Mouse (Mus musculus): ENCODE results near the gene Lyz1. TPM values are rescaled to one million over a fixed set of nuclear protein-coding genes. Genes with fewer than 3 reads are reported as not detected.

Gene Lyz1
- not detected in 2 replicates for polyA plus RNA-seq (2012; ENCODE audit: low replicate concordance)

DNA sequence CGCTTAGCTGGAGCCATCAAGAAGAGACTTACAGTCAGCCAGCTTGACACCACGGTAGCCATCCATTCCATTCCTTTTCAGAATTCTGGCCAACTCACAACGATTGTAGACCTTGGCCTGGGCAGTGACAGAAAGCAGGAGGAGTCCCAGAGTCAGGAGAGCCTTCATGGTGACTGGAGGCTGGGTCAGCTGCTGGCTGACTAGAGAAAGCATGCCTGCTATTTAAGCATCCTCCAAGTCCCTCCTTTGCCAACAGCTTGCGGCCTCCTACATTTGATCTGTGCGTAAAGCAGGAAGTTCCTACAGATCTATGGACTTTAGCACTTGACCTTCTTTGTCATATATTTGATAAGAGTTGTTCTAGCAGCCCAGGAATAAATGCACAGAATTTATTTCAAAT, at the start of gene Lyz1:
Lyz1 (minus strand) TSS at position 198 of the 400 bp plus-strand sequence.

DNA sequence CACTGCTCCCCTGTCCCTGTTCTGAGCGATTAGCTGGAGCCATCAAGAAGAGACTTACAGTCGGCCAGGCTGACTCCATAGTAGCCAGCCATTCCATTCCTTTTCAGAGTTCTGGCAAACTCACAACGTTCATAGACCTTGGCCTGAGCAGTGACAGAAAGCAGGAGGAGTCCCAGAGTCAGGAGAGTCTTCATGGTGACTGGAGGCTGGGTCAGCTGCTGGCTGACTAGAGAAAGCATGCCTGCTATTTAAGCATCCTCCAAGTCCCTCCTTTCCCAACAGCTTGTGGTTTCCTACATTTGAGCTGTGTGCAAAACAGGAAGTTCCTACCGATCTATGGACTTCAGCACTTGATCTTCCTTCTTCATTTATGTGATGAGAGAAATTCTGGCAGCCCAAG, 10.6 kb downstream of the Lyz1 start, which contains the start of gene Lyz2:
Lyz2 (minus strand) TSS at position 273 of the 400 bp plus-strand sequence.

DNA sequence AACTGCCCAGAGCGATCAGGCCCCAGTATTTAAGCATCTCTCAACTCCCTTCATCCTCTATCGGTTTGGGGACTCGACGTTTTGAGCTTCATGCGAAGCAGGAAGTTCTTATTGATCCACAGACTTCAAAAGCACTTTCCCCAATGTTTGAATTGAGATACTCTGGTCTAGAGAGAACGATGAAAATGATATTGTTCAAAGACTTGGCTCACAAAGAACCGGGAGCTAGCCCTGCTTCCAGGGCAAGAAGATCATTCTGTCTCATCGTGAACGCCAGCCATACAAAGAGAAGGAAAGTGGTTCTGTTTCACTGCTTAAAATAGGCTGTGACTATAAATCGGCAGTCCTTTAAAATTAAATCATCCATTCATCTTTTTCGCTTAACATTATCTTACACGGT, 54.1 kb downstream of the Lyz1 start, which contains the start of gene 9530003J23Rik:
9530003J23Rik (minus strand) TSS at position 101 of the 400 bp plus-strand sequence.

Other genes starting within 250 kb of the Lyz1 start
- gene Lrrc10, start 247.5 kb downstream of the Lyz1 start, polyA plus RNA-seq (2012; ENCODE audit: low replicate concordance), result not detected in 2 replicates
- 10.5 and 20.7 TPM in 2 replicates for gene Cct2, start 229.1 kb downstream of the Lyz1 start, polyA plus RNA-seq (2012; ENCODE audit: low replicate concordance)
- gene Frs2, start 144.3 kb downstream of the Lyz1 start, polyA plus RNA-seq (2012; ENCODE audit: low replicate concordance), result 8.1 and 9.3 TPM in 2 replicates
- 115 and 145 TPM in 2 replicates for gene Yeats4, start 68.4 kb downstream of the Lyz1 start, polyA plus RNA-seq (2012; ENCODE audit: low replicate concordance)
- gene 9530003J23Rik, start 54.2 kb downstream of the Lyz1 start, polyA plus RNA-seq (2012; ENCODE audit: low replicate concordance), result not detected in 2 replicates
- gene Lyz2, start 10.5 kb downstream of the Lyz1 start, polyA plus RNA-seq (2012; ENCODE audit: low replicate concordance), result 7.9 and 8.5 TPM in 2 replicates
- 687 and 841 TPM in 2 replicates for gene Cpsf6, start 87.1 kb upstream of the Lyz1 start, polyA plus RNA-seq (2012; ENCODE audit: low replicate concordance)